Mouse (Mus musculus) CD8-positive naive resting alpha-beta T cell, adult 2 months (primary cell): Measurements from ENCODE around the gene Mrpl23.

Experiments used
- DNase-seq, 2 experiments: peaks; one replicate each; pipeline ENCODE4 v3.0.0; 2022; ENCODE audit warnings: low read depth in 2 of 2, low spot score in 2 of 2

Mrpl23 gene

DNA sequence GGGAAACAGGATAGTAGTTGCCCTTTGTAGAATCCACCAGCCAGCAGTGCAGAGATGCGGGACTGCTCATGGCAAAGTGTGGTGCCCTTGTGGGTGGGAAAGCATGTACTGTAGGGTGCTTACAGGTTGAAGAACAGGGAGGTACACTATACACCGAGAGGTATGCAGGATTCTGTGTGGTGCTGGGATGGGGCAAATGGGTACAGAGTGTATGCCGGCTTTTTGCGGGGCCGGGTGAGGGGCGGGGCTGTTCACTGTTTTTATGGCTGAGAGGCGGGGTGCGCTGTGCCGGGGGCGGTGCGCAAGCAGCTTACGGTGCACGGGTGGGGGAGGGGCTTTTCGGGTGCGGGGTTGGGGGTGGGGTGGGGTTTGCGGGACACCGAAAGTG is at the start of gene Mrpl23:
Gene Mrpl23, plus strand, starts transcription at position 16 of the 388 bp plus-strand sequence.
- no peak for DNase-seq

GRCm38 (mm10) chr7:142483136-142483535 is 49.4 kb upstream of the Mrpl23 start:
- DNase-seq = no peak

- no peak for DNase-seq
Observed at GRCm38 (mm10) chr7:142484780-142485179, 47.7 kb upstream of the Mrpl23 start.

- no peak for DNase-seq
Observed at GRCm38 (mm10) chr7:142486751-142487162, 45.7 kb upstream of the Mrpl23 start.

- no peak for DNase-seq
Observed at GRCm38 (mm10) chr7:142487341-142487859, 45.1 kb upstream of the Mrpl23 start.

DNA sequence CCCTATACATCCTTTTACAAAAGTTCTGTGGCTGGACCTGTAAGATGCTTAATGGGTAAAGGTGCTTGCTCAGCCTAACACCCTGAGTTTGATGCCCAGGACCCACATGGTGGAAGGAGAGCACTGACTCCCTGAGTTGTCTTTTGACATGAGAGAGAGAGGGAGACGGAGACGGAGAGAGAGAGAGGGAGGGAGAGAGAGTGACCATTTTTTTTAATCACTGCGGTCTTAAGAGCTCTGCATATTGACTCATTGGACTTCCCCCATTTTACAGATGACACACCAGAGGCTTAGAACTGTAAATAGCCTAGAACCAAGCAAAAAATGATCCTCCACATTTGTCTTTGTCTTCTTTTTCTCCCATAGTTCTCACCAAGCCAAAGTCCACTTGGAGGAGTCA is 44.4 kb upstream of the Mrpl23 start:
- DNase-seq = no peak

GRCm38 (mm10) chr7:142493535-142493934 is 39.0 kb upstream of the Mrpl23 start:
- no peak for DNase-seq

GRCm38 (mm10) chr7:142496158-142496557 is 36.3 kb upstream of the Mrpl23 start:
- no peak for DNase-seq

DNA sequence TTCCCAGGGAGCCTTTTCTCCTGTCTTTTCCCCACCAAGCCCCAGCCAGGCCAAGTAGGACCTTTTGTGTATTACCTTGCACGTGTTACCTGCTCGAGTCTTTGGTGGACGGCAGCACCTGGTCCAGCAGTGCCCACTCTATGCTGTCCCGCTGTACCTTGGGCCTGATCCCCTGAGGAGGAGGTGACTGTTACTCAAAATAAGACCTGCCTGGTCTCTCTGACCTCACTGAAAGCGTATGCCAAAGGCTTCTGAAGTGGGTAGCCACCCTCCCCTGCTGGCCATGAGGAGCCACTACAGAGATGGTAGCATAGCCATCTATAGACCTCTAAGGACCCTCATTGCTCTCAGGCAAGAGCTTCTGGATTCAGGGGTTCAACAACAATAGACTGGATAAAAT is 35.7 kb upstream of the Mrpl23 start:
- DNase-seq = no peak

DNA sequence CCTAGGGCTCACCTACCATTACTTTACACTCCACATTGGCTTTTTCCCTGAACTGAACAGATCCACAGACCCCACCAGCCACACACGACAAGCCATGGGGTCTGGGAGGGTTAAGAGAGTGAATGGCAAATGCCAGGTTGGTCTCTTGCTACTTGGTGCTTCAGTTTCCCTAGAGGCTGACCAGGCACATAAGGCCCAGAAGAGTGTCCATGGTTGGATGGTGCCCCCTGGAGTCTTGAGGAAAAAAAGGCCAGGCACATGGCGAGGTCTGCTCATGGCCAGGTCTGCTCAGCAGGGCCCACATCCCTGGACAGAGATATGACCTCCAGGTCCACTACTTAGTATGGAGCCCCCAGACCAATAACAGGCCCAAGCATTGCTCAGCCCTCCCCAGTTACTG is 34.7 kb upstream of the Mrpl23 start:
- DNase-seq = no peak

- DNase-seq = no peak
Observed at GRCm38 (mm10) chr7:142498575-142498974, 33.9 kb upstream of the Mrpl23 start, which contains the start of gene Tnnt3. Gene Tnnt3 (plus strand): TSS chr7:142498836.

DNA sequence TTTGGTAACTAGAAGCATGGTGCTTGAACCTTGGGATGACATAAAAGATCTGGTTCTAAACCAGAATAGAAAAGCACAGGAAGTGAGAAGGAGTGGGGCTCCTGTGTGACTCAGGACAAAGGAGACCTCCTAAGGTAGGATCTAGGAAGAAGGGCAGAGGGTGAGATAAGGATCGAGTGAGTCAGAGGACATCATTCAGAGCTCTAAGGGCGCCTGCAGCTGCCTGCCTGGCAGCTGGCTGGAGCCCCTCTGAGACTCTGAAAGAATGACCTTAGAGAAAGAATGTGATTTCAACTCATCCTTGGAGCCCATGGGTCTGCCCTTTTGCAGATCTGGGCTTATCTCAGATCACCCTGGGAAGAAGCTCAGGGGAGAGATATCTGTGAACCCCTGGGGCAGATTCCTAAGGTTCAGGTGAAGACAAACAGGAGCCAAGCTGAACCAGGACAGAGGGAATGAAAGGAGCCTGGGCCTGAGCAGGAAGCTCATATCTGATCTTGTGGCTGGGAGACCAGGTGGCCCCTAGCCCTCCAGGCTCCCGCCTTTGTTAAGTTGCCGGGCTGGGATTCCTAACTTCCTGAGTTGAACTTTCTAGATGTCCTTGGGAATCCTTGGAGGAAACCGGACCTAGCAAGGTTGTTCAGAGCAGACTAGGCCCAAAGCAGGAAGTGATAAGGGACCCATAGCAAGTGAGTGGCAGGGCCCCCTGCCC is 33.3 kb upstream of the Mrpl23 start:
- no peak for DNase-seq

GRCm38 (mm10) chr7:142500032-142500431 is 32.5 kb upstream of the Mrpl23 start:
- no peak for DNase-seq

DNA sequence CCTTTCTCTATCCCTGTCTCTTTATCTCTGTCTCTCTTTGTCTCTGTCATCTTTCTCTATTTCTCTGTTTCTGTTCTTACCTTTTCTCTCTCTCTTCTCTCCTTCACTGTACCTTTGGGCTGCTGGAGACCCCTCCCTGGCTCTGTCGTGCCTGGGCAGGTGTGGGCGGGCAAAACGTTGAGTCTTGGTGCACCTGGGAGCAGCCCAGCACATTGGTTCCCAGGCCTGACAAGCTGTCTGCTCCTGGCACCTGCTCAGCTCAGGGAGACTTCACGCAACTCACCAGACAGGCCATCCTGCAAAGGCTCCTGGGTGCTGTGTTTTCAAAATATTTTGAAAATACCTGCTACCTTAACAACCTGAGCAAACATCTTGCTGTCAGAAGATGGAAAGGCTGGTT is 29.3 kb upstream of the Mrpl23 start:
- DNase-seq = no peak

DNA sequence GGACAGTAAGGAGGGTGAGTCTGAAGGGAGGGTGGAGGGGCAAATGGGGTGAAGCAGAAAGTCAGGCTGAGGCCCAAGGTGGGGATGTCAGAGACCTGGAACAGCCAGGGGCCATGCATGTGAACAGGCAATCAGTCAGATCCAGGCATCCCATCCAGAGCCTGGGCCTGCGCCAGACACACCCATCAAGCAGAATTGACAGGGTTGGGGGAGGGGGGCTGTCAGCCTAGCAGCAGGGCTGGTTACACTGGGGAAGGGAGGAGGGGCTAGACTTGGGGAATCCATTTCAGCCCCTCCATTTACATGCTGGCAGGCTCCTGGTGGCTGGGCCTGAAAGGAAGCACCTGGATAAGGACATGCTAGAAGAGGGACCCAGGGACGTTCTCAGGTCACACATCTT is 26.5 kb upstream of the Mrpl23 start:
- no peak for DNase-seq

DNA sequence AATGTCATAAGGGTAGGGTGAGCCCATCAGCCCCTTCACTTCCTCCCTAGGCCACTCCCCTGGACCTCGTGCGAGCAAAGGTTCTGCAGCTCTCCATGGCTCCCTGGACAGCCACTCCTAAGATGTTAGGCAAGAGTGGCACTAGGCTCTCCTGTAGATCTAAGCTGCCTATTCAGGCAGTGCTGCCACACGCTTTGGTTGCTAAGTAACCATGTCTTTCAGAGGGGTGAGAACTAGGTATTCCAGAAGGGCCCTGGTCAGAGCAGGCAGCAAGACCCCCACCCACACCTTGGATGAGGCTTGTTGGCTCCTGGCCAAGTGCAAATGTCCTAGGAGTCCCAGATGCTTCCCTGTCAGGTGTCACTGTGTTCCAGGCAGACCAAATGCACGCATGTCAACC is 26.0 kb upstream of the Mrpl23 start:
- DNase-seq = no peak

DNA sequence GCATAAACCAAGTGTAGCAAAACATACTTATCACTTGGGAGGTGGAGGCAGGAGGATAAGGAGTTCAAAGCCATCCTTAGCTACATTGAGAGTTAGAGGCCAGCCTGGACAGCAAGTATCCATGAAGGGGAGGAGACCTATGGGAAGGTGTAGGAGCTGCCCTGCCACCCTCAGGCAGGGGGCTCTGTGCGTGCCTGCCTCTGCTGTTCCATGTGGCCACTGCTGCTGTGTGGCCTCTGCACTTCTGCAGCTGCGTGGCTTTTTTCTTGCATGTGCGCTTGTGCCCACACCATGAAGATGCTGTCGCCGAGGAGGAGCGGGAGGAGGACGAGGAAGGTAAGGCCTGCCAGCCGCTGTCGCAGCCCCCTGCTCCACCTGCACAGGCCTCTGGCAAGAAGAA is 25.0 kb upstream of the Mrpl23 start:
- no peak for DNase-seq

DNA sequence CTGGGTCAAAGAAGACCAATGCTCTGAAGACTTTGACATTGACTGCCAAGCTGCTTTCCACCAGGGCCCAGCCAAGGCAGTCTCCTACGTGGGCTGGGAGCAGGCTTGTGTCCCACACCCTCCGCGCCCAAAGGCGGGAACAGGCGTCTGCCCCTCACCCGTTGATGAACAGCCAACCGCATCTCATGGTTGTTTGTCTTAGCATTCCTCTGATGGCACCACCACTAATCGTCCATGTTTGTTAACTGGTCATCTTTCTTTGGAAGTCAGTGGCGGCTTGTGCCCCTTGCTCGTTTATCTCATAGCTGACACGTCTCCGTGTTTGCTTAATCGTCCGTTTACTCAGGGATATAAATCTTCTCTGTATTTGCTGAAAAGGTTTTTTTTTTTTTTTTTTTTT is 23.0 kb upstream of the Mrpl23 start:
- no peak for DNase-seq

GRCm38 (mm10) chr7:142510021-142510777 is 22.3 kb upstream of the Mrpl23 start:
- no peak for DNase-seq

DNA sequence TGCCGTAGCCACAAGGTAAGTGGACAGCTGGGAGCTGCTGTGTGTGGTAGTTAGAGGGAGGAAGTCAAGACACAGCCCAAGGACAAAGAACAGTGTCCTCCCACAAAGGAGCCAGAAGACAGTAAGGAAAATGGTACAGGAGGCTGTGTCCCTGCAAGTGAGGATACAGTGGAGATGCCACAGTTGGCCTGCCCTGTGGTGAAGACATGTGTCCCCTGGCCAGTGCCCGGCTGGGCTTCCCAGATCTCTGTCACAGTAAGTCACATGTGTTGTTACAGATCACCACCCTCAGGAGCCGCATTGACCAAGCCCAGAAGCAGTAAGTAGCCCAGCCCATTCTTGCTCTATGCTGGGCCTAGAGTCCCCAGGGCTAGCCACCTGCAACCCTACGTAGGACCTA is 18.4 kb upstream of the Mrpl23 start:
- DNase-seq = no peak

DNA sequence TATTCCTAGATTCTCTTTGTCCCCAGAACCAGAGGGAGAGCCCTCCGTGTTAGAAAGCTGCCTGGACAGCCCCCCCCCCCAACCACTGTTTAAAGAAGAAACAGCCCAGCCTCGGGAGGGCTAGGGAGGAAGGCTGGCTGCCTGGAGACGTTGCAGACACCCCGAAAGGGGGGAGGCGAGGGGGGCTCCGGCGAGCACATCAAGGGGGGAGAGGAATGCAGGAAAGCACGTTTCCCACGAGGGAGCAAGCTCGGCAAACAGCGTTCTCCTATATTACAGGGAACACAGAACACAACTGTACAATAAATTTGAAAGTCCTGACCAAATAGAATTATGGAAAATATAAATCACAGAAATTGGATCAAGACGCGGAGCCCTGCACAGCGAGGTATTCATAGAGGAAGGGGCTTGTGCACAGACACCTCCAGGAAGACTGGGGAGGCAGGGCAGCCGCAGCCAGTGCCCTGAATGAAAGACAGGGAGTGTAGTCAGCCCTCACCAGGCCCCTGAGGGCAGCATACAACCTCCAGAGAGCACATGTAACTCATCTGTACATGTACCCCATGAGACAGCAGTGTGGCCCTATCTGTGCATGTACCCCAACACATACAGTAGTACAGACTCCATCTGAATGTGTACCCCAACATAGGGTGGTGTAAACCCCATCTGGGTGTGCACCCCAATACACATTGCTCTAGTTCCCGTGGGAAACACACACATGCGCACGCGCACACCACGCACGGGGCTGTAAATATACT is 16.1 kb upstream of the Mrpl23 start:
- no peak for DNase-seq

DNA sequence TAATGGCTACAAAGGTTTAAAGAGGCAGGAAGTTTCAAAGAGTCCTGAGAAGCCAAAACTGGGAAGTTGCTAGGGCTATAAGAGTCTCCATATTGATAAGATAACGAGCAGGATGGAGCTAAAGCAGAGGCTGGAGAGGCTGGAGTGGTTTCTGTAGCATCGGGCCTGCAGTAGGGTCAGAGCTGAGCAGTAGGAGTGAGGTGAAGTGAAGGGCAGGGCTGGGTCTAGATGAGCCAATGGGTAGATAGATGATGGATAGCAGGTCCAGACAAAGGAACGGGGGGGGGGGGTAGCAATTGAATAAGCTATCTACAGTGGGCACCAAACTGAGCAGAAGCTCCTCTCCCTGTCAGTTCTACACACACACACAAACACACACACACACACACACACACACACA is 15.0 kb upstream of the Mrpl23 start:
- no peak for DNase-seq
